Mouse (Mus musculus): Measurements from ENCODE around the gene Ndufa12. TPM values are rescaled to one million over a fixed set of nuclear protein-coding genes. Genes with fewer than 3 reads are reported as not detected.

Gene Ndufa12
- total RNA-seq (2023), result 10 to 100 TPM; 32.9 to 36.9 TPM

DNA sequence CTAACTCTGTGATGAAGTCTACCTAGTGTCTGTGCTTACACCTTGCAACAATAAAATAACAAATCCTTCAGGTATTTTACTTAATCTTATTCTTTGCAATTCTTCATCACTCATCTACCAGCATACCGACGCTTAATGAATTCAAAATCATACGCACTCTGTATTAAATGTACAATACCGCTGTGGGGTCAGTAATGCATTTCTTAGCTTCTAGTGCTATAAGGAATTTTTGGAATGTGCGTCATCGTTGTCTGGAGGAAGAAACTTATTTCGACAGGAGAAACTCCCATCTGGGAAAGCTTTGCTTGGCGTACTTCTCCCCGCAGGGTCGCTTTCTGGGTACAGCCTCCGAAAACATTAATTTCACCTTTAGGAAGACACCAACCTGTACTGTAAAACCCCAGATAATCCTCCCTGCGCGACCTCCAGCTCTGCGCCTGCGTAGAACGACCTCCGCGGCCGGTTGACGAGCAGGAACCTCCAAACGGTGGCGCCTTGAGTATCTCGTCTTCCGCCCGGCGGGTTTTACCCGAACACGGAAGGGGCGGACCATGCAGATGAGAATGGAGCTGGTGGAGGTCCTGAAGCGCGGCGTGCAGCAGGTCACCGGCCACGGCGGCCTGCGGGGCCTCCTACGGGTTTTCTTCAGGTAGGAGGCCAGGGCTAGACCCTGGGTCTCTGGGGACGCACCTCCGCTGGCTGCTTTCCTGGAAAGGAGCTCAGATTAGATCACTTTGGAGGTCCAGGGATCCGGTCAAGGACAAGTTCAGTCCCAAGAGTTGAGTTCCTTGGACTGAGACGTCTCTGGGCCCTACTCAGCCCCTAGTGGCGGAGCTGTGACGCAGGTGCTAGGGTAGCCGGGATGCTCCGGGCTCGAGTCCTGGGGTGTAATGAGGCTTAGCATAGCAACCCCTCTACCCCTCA lies at the start of gene Ndufa12:
Ndufa12 (plus strand) TSS at position 239 of the 924 bp plus-strand sequence.

Other genes with a start within 250 kb of the Ndufa12 start
- 1 to 10 TPM; 7.4 to 7.8 TPM for gene Vezt, start 162.9 kb upstream of the Ndufa12 start, total RNA-seq (2023)
- 1 to 10 TPM; 3.2 to 4.0 TPM for gene Fgd6, start 162.7 kb upstream of the Ndufa12 start, total RNA-seq (2023)
- 1 to 10 TPM; 4.2 to 4.5 TPM for gene Nr2c1, start 50.7 kb upstream of the Ndufa12 start, total RNA-seq (2023)
- not detected for gene Gm4792, start 100.0 kb downstream of the Ndufa12 start, total RNA-seq (2023)
- gene Tmcc3, start 113.2 kb downstream of the Ndufa12 start, total RNA-seq (2023), result 1 to 10 TPM; 4.0 to 5.7 TPM